Mouse (Mus musculus): Measurements from ENCODE around the gene Tigd4.
A peak's percentile ranks its signal among the peaks of the same experiment; 100 is the strongest.
"Not testable (repeated sequence)": the region's sequence is repeated elsewhere in the genome, so short reads cannot be mapped to it uniquely, and the experiment has no call there.

Gene Tigd4

DNA sequence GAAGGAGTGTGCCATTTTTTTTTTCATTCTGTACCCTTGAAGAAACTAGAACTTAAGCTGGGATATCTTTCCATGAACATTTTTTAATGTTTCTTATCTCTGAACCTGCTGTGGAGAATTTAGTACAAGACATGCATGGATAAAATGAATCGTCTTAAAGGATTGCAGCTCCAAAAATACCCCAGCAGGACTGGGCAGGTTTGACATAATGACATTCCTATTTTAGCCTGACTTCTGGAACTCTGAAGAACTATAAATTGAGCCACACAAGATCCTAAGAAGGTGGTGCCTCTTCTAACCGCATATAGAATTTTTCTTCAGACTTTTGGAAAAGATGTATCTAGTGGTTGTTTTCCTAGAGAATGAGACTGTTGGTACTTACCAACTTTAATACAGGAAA is at the start of gene Tigd4:
TSS of gene Tigd4 (plus strand) at position 301 of the 400 bp plus-strand sequence.
- no peak for DNase-seq (ENCODE audit: low spot score in 2 of 2)

DNA sequence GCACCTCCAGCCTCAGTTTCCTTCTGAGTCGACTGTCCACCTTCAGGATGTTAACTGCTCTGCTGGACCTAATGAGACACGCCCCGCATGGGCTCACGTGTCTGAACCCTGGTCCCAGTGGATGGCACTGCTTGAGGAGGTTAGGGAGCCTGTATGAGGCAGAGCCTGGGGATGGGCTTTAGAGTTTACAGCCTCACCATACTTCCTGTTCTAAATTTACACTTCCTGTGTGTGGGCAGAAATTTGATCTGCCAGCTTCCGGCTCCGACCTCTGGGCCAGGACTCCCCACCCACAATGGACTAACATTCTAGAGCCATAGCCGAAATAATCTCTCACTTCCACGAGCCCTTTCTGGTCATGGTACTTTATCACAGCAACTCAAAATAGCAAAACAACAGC is 46.2 kb upstream of the Tigd4 start:
- DNase-seq (ENCODE audit: low spot score in 2 of 2) = no peak

DNA sequence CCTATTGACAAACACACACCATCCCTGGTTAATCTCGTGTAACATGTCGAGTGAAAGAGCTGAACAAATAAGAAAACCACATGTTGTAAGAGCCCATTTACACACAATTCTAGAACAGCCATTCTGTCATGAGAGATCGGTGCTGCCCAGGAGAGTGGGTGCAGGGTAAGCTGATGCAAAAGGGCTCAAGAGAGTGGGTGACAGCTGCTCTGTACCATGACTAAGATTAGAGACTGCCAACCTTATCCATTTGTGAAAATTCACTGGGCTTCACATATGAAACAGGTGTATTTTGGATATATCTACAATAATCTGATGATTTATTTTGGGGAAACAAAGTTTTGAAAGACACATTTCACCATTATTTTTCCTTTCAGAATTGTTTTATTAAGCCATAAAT is 37.6 kb upstream of the Tigd4 start:
- no peak for DNase-seq (ENCODE audit: low spot score in 2 of 2)

DNA sequence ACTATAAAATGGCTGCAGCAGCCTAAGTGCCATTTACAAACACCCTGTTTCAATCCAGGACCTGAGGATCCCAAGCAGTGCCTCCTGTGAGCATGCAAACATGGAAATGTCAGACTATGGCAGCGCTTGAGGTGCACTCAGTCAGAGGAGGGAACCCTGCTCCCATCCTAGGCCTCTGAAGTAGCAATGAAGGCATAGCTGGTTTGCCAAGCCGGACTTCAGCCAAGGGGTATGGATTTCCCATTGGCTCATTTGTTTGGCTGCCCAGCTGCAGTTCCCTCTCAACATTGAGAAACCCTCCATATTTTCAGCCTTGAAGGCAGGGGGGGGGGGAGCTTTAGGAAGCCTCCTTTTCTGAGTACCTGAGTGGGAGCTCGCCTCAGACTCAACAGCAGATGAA is 35.1 kb upstream of the Tigd4 start:
- no peak for DNase-seq (ENCODE audit: low spot score in 2 of 2)

DNA sequence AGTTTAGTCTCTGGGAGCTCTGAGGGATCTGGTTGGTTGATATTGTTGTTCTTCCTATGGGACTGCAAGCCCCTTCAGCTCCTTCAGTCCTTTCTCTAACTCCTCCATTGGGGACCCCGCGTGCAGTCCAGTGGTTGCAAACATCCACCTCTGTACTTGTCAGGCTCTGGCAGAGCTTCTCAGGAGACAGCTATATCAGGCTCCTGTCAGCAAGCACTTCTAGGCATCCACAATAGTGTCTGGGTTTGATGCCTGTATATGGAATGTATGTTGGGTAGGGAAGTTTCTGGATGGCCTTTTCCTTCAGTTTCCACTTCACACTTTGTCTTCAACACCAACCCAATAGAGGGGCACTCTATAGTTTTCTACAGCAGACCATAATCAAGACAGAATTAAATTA is 30.5 kb upstream of the Tigd4 start:
- DNase-seq (ENCODE audit: low spot score in 2 of 2) = not testable (repeated sequence)

DNA sequence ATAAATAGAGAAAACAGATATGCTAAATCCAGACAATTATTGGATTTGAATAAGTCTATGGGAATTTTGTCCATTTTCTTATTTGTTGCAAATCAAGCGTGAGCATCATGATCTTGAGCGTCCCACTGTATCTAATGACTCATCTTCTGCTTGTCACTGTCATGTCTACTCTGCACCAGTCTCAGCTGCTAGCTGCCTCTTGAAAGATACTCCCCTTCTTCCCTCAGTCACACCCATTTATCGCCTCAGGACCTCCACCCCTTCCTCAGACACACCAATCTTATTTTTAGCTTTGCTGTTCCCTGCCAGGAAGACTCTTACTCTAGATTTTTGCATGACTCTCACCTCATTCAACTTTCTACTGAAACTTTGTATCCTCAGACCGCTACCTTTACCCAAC is 30.0 kb upstream of the Tigd4 start:
- DNase-seq (ENCODE audit: low spot score in 2 of 2) = no peak

DNA sequence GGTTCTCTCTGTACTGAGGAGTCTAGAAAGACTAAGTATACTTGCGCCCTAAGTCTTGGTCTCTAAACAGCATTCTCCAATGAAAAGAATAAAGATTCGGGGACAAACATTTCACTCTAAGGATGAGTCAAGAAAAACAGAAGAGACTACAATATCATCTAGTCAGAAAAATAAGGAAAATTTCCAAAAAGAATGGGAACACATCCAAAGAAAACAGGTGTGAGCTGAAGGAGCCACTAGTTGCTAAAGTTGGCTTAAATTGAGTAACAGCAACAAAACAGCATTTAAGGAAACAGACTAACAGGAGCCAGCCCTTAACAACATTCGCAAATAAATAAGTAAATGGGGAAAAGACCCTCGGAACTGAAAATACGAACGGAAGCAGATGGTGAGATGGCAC is 24.8 kb upstream of the Tigd4 start:
- no peak for DNase-seq (ENCODE audit: low spot score in 2 of 2)

DNA sequence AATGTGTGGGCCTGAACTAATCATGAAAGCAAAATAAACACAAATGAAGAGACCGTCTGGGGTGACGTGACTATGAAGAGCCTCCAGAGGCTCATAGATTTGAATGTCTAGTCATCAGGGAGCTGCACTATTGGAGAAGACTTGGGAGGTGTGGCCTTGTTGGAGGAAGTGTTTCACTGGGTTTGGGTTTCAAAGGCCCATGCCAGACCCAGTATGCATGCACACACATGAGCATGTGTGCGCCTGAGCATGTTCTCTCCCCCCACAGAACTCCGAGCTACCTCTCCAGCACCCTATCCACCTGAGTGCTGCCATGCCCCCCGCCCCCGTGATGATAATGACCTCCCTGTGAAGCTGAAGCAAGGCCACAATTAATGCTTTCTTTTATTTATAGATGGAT is 23.8 kb upstream of the Tigd4 start:
- no peak for DNase-seq (ENCODE audit: low spot score in 2 of 2)

DNA sequence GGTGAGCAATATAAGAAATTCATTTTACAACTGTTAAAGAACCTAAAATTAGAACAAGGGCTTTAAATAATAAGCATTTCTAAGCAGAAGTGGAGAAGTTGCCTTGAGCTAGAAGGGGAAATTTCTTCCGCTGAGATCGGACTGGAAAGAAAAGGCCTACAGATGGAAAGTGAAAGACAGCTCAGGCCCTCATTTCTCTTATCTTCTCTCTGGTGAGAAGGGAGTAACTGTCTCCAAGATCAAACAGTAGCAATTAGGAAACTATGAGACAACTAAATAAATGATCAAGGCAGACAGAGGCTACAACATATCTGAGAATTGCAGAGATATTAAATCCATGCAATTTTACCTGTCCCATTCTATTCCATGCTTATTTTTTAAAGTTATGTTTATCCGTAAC is 22.9 kb upstream of the Tigd4 start:
- no peak for DNase-seq (ENCODE audit: low spot score in 2 of 2)

DNA sequence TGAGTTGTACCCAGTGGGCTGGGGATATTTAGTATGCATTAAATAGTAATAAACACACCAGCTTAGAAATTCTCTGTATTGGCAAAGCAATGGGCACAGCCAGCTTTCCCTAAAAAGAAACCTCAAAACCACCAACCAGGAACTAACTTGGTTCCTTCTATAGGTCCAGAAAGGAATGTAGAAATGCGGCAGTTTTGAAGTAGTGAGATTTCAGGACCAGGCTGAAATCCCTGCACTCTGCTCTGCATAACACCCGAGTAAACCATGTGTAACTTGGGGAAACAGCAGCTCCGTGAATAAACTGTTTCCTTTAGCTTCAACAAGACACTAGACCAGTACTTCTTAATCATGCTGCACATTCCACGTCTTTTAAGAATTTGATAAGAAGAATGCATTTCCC is 12.7 kb upstream of the Tigd4 start:
- DNase-seq (ENCODE audit: low spot score in 2 of 2) = no peak

DNA sequence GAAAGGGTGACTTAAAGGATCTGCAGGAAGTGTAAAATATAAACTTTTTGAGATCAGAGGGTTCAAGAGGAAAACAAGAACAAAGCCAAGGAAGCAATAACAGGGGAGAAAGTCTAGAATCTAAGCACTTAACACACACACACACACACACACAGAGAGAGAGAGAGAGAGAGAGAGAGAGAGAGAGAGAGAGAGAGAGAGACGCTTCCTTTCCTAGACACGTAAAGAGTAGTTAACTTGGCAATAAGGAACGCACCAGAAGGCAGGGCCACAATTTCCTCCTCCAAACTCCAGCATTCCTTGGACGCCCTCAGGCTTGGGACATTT is 11.7 kb upstream of the Tigd4 start:
- no peak for DNase-seq (ENCODE audit: low spot score in 2 of 2)

DNA sequence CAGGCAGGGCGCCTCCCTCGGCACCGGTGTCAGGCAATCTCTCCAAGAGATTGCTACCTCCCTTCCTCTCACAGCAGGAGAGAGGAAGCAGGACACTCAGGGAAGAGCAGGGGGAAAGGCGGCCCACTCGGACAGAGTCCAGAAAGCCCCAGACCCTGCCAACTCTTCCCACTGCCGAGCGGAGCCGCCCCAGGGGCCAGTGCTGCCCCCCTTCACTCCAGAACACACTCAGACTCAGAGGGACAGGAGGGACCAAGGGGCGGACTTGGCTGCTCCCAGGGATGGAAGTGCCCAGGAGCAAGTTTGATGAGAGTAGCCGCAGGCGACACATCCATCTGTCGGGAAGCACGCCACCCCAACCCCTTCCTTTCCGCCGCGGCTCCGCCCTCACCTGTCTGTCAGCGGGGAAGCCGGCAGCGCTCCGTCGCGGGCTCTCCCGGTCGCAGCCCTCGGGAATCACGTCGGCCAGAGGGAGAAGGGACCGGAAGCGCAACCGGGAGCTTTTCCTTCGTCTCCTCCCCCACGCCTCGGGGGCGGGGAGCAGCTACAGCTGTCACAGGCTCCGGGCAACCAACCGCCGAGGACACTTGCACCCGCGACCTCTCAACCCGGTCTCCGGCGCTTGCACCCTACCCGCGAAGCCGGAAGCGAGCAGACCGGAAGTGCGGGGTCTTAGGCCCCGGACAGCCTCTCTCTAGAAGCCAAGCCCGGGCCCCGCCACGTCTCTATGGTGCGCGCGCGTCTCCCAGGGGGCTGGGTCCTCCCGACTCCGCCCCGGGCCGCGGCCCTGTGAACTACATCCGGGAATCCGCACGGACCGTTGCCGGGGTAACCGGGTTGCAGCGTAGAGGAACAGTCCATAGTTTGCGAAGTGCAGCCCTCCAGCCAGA is 11.1 kb upstream of the Tigd4 start, which contains the start of gene Arfip1:
TSS of gene Arfip1 (minus strand) at position 603 of the 890 bp plus-strand sequence.
- DNase-seq (ENCODE audit: low spot score in 2 of 2) = peak; percentile 95

DNA sequence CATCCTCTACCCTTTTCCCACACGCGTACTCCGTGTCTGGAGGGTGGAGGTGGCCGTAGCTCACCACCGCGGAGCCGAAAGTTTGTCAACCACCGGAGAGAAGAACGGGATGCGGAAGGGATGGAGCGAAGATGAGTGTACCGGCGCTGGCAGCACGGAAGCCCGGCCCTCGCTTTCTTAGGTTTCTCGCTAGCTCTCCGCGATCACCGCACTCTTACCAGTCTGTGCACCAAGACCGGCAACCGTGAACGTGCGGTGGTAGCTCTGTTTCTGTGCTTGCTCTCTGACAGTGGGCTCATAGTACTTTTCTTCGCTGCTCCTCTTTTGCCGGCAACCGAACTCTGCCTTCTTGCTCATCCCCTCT is 10.5 kb upstream of the Tigd4 start:
- no peak for DNase-seq (ENCODE audit: low spot score in 2 of 2)

DNA sequence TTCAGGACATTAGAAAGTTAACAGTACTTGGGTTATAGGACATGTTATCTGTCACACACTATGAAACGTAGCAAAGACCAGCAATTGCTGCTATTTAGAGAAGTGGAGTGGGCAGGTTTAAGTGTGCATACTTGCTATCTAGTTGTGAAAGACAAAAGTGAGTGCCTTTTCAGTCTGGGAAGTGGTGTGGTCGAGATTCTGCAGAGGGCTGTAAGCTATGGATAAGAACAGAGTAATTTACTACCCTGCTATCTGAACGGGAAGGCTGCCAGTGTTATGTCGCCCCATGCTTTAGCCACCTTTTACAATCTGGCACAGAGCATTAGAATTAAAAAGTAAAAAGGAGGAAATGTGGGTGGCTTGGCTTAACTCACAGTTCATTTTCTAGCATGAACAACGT is 6.6 kb upstream of the Tigd4 start:
- DNase-seq (ENCODE audit: low spot score in 2 of 2) = no peak

DNA sequence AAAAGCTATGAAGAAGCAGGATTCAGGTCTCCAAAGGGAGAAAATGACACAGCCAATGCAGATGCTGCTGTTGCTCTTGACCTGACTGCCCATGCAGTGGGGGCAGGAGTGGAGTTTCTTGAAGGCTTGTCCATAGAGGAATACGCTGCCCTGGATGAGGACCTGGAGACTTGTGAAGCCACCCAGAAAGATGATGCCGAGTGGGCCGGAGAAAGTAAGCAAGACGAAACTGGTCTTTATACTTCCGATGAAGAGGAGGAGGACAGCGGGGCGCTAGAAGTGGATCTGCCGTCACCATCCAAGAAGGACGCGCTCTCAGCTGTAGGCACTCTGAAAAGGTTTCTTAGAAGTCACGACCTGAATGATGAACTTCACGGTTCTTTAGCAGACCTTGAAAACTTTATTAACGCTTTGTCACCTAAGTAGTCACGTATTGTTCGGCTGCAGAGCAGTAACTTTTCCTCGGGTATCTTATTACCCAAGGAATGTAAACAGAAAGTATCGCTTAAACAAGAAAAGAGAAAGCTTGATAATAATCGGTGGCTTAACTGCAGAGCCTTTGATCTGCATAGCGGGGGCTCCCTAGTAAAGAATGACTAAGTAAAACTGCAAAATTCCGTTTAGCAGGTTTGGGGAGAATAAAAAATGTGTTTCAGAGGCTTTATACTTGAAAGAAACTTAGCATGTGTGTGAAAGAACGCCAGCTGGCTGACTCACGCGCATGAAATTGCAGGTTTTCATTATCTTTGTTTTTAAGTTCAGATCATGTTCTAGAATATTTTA is 1.7 kb downstream of the Tigd4 start:
- DNase-seq (ENCODE audit: low spot score in 2 of 2) = peak; percentile 57 to 62

DNA sequence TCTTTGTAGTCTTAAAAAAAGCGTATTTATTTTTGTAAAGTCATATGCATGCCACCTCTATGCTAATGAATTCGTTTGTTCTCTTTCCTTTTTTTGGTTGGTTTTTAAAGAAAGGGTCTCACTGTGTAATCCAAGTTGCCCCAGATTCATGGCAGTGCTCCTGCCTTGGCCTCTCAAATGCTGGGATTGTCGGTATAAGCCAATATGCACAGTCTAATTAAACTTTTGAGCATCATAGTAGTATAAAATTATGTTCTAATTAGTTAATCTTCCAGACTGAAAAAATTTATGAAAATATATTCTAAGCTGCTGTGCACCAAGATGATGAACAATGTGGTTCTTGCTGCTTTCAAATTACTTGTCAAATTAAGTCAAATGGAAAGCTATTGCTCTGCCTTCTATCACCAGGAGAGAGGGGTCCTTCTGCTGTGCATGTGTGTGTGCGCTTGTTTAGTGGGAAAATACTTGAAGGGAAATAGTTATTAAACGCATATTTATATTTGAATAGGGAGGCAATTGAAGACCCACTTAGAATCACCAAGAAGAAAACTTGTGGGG is 2.4 kb downstream of the Tigd4 start:
- DNase-seq (ENCODE audit: low spot score in 2 of 2) = no peak

DNA sequence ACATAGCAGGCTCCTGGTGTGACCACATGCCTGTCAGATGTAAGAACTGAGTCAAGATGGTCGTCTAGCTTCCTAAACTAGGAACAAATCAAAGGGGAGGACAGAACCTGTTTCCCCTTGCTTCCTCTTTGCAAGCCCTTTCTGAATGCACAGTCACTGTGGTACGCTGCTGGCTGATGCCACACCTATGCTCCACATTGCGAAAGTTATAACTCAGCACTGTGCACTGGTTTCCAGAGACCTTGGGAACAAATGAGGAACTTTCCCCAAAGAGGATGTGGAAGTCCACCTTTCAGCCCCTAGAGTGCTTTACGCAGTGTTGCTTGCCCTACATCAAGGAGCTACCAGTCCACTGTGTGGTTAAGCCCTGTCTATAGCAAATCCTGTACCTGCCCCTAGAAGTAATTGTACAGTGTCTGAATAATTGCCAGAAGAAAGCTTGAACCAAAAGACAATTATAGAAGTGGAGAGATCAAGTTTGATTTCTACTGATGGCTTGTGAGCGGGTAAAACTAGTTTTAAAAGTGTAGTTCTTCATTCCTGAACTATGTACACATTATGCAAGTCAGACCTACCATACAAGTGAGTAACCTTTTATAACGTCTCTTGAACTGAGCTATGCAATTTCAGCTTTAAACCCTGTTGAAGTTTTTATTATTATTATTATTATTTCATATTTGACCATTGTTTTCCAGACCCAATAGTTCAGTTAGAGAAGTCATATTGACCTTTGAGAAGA is 4.8 kb downstream of the Tigd4 start:
- DNase-seq (ENCODE audit: low spot score in 2 of 2) = no peak

DNA sequence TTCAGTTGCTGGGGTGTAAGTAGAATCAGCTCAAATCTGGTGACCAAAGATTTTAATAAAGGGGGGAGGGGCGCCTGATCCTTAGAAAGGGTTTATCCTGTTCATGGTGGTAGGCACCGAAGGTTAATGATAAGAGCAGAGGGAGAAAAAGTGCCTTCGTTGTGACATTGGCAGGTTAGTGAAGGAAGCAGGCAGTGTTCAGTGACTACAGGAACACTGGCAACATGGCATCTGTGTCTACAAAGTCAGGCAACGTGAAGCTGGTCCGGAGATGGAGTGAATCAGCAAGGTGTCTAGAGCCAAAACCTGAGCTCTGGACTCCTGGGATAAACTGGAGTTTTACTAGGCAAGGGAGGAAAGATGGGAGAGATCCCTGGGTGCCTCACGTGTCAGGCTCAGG is 5.4 kb downstream of the Tigd4 start:
- no peak for DNase-seq (ENCODE audit: low spot score in 2 of 2)

DNA sequence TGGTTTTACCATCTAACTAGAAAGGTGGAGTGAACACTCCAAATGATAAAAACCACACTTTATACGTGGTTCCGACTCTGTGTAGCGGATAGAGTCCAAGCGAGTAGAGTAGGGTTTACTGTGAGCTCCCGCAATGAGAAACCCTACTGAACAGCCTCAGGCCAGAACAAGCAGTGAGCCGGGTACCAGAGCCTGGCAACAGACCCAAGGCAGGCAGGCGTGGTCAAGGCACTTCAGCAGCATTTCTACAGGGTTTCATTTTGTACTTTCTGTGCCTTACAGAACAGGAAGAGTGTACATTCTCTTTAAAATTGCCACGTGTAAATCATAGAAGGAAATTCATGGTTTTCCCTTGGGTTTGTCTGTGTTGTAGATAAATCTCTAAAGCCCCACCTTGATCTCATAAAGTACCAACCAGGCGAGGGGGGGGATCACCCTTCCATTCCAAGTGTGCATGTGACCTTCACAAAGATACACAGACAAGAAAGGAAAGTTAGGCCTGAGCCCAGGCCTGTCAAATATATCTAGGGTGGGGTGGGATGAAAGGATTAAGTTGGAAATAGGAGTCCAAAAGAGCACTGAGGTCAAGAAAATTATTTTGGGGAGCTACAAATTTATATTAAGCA is 8.6 kb downstream of the Tigd4 start:
- DNase-seq (ENCODE audit: low spot score in 2 of 2) = no peak

DNA sequence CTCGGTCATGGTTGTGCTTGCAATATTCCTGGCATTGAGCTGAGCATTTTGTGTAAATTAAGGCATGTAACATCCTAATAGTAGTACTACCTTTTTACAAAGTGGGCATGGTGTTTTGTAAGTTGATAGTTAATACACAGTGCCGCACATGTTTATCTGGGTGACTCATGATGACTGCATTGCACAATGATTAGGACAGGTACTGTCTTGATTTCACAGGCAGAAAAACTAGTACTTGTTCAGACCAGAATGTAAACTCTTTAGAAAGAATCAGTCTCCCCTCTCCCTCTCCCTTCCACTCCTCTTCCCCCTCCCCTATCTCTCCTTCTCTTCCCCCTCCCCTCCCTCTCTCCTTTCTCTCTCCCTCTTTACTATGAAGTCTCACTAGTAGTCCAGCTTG is 9.4 kb downstream of the Tigd4 start:
- no peak for DNase-seq (ENCODE audit: low spot score in 2 of 2)

DNA sequence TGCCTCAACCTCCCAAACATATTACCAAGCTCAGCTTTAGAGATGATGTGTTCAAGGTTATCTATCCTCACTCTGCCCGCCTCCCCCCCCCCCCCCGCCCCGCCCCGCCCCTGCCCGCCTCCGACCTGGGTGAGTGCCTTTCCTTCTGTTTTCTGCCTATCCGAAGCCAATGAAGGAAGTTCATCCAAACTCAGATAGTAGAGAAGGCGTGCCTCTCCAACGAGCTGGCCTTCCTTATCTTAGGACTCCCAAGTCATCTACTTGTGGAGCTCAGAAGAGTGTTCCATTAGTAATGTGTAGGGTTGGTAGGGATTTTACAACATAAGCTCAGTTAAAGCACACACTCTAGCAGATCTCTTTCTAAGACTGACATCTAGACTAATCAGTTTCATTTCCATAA is 9.8 kb downstream of the Tigd4 start:
- no peak for DNase-seq (ENCODE audit: low spot score in 2 of 2)

DNA sequence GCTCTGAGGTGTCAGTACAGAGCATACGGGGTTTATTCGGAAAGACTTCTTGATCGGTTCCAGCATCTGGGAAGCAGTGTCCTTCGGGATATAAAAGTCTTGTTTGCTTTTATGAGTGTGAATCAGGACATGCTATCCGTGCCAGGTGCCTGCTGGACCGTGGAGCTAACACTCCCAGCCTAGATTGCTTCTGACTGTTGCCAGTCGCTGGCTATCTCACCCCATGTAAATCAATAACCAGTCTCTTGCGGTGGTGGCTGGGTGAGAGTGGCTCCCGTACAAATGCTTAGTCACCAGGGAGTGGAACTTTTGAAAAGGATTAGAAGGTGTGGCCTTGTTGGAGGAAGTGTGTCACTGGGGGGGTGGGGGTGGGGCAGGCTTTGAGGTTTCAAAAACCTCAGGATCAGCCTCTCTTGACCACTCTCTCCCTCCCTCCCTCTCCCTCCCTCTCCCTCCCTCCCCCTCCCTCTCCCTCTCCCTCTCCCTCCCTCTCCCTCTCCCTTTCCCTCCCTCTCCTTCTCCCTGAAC is 16.9 kb downstream of the Tigd4 start:
- no peak for DNase-seq (ENCODE audit: low spot score in 2 of 2)
